Mouse (Mus musculus): ENCODE data around the gene Phyhd1.

Gene Phyhd1

DNA sequence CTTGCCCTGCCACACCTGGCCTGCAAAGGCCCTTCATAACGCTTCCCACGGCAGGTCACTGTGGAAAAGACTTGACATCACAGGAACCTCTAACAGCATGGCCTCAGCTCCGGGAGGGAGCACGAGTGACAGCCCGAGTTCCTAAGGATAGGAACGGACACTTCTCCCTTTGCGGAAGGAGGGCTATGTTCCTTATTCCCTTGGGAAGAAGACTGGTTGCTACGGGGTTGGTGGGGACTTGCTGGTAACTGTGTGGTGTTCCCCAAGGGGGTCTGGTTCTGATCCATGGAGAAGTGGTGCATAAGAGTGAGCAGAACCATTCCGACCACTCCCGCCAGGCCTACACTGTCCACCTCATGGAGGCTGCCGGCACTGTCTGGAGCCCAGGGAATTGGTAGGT, 14.7 kb downstream of the Phyhd1 start, which contains the start of gene Gm28038:
TSS of gene Gm28038 (plus strand) at position 301 of the 400 bp plus-strand sequence.
- in situ Hi-C loops (cut with MboI; ENCODE audit: unreplicated experiment in 2 of 2), result no loop called here

DNA sequence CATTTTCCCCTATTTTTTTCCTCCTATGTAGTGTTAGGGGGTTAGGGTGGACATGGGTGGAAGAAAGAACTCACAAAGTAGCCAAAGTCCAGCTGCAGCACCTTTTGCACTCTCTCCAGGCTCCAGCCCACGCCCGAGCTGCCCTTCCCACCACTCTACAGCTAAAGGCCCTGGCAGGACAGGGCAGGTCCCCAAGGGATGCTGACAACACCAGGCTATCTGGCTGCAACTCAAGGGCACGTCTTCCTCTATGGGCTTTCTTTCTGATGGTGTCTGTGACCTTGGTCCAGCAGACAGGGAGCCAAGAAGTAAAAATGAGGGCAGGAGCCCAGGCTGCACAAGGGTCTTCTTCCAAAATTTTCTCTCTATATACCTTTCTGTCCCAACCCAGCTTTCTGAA, 15.6 kb downstream of the Phyhd1 start:
- in situ Hi-C loops (cut with MboI; ENCODE audit: unreplicated experiment in 2 of 2), result no loop called here

DNA sequence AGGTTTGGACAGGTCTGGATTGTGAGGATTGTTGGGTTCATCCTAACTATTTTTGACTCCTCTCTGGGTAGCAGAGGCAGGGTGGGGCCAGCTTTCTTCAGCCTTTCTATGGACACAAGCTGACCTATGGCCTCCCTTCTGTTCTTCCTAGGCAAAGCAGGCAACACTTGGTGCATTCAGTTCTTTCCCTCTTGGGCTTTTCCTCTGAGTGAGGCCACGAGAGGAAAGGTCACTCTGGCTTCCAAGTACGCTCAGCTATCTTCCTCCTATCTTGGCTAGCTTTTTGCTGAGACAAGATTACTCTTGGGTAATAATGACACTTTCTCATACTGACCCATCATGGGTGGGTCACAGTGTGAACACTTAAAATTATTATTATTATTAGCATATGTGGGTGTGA, 17.2 kb downstream of the Phyhd1 start:
- in situ Hi-C loops (cut with MboI; ENCODE audit: unreplicated experiment in 2 of 2), result no loop called here

DNA sequence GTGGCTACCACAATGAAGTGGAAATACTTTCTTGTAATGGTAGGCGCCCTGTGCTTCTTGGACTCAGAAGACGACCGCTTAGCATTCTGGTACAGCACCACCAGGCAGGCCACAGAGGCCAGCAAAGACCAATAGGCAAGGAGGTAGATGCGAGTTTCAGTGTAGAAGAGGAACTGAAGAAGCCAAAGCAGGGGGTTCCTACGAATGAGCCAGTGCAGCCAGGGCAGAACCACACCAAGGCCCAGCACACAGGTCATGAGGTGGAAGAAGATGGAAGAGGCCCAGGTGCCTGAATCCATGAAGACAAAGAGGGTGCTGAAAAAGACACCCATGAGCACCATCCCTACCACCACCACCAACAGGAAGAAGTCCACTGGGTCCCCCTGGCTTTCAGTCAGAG, 19.0 kb downstream of the Phyhd1 start:
- in situ Hi-C loops (cut with MboI; ENCODE audit: unreplicated experiment in 2 of 2), result no loop called here

DNA sequence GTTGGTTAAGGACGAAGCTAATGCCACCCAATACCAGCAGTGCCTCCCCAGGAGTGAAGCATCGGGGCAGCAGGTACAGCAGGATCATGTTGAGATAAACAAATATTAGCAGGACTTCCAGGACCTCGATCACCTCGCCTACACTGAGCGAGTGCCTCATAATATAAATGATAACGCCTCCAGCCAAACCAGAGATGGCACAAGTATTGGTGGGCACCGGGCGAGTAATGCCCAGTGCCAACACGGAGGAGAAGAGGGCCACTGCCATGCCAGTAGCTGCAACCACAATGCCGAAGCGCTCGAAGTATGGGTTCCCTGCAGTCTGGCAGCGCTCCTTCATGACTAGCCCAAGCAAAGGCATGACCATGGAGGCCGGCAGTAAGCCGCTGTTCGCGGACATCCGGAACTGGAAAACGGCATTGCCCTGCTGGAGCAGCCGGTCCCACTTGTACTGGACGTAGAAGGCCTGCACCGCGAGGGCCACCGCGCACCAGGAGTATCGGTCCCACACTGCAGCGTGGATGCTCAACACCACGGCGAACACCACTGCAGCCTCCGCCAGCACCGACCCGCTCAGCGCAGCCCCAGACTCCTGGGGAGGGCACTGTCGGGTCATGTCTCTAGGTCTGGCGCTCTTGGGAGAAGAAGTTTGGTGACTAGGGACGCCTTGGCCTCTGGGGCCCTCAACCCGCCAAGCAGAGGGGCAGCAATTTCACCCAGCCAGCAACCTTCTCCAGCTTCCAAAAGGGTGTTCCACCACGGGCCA, 19.6 kb downstream of the Phyhd1 start:
- in situ Hi-C loops (cut with MboI; ENCODE audit: unreplicated experiment in 2 of 2), result no loop called here

DNA sequence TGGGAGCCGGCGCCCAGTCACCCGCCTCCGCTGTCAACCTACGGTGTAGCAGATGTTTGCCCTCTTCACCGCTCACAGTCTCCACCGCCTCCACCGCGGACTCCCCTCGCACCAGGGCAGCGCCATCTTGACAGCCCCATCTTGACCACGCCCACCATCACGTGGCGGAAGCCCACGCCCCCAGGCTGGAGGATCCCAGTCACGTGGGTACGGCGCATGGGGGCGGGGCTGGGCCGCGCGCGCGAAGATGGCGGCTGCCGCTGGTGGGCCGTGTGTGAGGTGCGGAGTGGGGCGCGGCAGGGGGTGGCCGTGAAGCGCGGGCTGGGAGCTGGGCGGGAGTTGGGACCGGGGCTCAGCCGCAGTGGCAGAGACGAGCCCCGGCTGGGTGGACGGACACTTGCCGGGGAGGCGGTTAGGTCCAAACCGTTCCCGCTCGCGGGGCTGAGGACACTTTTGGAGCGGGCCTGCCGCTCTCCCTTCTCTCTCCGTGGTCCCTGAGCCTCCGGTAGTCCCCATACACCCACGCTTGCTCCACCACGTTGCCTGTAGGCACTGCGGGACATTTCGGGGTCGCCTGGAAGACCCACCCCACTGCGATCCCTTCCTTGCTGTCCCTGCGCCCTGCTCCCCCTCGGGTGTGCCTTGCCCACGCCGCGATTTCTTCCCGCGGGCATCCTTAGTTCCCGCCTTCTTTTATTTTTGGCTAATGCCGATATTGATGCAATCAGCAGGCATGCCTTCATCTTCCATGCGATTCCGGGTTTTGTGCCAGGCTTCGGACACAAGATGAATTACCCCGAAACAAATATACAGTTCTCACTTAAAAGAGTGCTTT, 20.4 kb downstream of the Phyhd1 start, which contains the start of the genes Dolk and Nup188:
TSS of gene Dolk (minus strand) at position 143 of the 835 bp plus-strand sequence.
TSS of gene Nup188 (plus strand) at position 206 of the 835 bp plus-strand sequence.
- in situ Hi-C loops (cut with MboI; ENCODE audit: unreplicated experiment in 2 of 2), result no loop called here

DNA sequence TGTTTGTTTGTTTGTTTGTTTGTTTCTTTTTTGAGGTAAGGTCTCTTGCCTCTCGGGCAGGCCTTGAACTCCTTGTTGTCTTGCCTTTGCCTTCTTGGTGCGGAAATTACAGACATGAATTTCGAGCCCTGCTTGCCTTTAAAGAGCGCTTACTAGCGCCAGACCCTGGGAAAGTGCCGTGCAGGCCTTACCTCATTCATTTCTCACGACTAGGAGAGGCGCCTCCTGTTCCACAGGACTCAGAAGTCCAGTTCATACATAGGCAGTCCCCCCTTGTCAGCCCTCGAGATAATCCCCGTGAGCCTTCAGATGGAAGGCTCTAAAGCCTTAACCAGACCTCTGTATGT, 21.0 kb downstream of the Phyhd1 start:
- in situ Hi-C loops (cut with MboI; ENCODE audit: unreplicated experiment in 2 of 2), result no loop called here

DNA sequence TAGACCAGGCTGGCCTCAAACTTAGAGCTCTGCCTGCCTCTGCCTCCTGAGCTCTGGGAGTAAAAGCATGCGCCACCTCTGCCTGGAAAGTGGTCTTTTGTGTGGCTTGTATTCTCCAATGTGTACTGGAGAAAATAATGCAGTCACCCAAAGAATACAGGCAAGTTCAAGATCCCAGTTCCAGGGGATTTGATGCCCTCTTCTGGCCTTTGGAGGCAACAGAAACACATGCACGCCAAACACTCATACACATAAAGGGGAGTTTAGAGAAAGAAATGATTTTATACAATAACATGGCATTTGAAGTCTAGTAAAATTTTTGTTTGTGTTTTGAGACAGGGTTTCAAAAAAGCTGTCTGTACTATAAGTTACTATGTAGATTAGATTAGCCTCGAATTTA, 33.5 kb downstream of the Phyhd1 start:
- in situ Hi-C loops (cut with MboI; ENCODE audit: unreplicated experiment in 2 of 2), result no loop called here

DNA sequence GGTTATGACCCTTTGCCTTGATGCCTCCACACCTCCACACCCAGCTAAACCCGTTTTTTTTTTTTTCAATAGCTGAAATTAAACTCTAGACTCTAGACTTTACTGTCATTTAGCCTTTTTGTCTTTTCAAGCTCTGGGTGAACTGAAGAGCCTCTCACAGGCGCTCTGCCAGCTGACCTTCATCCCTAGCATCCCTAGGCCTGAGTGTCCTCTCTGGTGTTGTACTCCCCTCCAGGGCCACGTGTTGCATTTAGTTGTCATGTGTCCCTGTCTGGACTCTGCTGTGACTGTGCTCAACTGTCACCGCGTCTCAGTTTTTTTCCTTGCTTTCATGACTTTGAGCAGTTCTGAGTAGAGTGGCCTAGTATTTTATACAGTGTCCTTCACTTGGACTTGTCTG, 34.0 kb downstream of the Phyhd1 start:
- in situ Hi-C loops (cut with MboI; ENCODE audit: unreplicated experiment in 2 of 2), result loop anchor here in 1 of 2 experiments (25.0 kb wide), 1 partner anchor 1138 kb away; no protein-coding TSS in a partner anchor

DNA sequence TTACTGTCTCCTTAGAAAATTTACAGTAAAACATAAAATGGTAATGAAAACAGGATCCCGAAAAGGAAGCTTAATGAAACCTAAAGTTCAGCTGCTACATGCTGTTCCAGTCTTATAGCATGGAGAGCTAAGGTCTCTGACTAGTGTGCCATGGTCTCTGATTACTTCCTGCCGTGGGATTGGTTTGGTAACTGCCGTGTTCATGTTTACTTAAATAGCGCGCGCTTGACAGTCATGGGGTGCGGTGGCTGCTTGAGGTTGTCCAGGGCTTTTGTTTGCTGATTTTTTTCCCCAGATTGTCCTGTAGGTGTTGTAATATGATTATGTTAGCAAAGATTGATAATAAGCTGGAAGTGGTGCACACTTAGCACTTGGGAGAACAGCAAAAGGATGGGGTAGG, 40.1 kb downstream of the Phyhd1 start:
- in situ Hi-C loops (cut with MboI; ENCODE audit: unreplicated experiment in 2 of 2), result loop anchor here in 1 of 2 experiments (25.0 kb wide), 1 partner anchor 1144 kb away; no protein-coding TSS in a partner anchor

DNA sequence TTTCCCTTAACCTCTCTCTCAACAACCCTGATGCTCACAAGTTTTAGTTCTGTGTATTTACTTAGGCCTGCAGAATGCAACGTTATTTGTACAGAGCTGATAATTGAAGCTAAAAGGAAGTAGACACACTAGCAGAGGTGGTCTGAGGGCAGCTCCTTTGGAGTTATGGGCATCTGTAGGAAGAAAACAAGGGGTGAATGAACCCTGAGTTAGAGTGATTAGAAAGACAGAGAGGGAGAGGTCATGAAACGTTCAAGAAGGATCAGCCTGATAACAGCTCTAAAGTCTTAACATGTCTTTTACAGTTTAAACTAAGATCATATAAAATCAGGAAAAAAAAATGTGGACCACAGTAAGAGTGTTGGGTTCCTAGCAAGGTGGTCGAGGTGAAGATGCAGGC, 43.3 kb downstream of the Phyhd1 start:
- in situ Hi-C loops (cut with MboI; ENCODE audit: unreplicated experiment in 2 of 2), result loop anchor here in 1 of 2 experiments (25.0 kb wide), 1 partner anchor 1147 kb away; no protein-coding TSS in a partner anchor

DNA sequence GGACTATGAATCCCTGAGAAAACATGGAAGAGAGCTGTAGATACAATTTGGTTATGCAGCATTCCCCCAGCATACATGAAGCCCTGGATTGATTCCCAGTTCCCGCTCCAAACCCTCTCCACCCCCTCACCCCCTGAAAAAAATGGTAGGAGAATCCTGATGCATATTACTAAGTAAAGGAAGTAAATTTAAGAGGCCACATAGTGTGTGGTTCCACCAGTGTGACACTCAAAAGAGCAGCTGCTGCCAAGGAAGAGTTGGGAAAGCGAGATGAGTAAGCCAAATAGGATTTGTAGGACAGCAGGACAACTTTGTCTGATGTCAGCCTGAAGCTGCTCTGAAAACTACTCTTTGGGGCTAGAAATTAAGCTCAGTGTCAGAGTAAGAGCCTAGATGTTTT, 45.5 kb downstream of the Phyhd1 start:
- in situ Hi-C loops (cut with MboI; ENCODE audit: unreplicated experiment in 2 of 2), result loop anchor here in 1 of 2 experiments (25.0 kb wide), 1 partner anchor 1149 kb away; no protein-coding TSS in a partner anchor

DNA sequence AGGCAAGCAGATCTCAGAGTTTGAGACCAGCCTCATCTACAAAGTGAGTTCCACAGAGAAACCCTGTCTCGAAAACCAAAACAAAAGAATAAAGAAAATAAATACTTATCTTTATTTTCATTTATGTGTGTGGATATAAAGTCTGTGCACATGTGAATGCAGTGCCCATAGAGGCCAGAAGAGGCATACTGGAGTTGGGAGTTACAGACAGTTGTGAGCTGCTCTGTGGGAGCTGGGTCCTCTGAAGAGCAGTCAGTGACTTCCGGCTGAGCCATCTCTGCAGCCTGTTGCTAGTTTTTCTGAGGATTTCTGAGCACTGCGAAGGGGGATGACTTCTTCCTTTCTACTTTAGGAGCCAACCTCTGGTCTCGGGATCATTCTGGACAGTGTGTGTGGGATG, 50.1 kb downstream of the Phyhd1 start:
- in situ Hi-C loops (cut with MboI; ENCODE audit: unreplicated experiment in 2 of 2), result loop anchor here in 1 of 2 experiments (25.0 kb wide), 1 partner anchor 1154 kb away; no protein-coding TSS in a partner anchor

DNA sequence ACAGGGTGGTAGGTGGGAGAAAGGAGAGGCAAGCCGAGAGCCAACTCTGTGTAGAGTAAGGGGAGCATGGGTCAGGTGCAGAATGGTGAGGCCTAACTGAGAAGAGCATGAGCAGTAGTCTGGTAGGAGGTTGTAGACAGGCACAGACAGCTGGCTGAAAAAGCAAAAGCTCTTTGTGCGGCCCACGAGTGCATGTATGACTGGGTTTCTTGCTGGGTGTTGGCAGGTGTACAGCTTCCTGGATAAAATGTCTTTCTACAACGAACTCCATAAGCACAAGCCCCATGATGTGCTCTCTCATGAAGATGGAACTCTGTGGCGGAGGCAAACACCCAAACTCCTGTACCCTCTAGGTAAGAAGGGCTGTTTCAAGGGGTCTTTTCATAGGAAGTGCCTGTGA, 51.0 kb downstream of the Phyhd1 start:
- in situ Hi-C loops (cut with MboI; ENCODE audit: unreplicated experiment in 2 of 2), result loop anchor here in 1 of 2 experiments (25.0 kb wide), 1 partner anchor 1155 kb away; no protein-coding TSS in a partner anchor

DNA sequence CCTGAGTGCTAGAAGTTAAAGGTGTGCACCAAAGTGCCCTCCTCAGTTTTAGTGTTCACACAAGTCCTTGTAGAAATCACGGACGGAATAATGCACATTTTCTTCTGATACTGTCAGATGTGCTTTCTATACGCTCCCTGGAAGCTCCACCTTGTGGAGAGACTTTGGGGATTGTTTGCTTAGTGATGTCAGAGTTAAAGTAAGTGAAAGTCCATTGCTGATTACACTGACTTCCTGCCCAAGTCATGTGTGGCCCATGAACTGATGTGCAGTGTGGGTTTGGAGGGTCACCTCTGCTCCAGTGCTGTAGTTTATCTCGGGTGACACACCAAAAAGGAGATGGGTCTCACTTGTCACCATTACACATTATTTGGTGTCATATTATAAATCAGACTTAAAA, 53.3 kb downstream of the Phyhd1 start:
- in situ Hi-C loops (cut with MboI; ENCODE audit: unreplicated experiment in 2 of 2), result loop anchor here in 1 of 2 experiments (25.0 kb wide), 1 partner anchor 1157 kb away; no protein-coding TSS in a partner anchor

DNA sequence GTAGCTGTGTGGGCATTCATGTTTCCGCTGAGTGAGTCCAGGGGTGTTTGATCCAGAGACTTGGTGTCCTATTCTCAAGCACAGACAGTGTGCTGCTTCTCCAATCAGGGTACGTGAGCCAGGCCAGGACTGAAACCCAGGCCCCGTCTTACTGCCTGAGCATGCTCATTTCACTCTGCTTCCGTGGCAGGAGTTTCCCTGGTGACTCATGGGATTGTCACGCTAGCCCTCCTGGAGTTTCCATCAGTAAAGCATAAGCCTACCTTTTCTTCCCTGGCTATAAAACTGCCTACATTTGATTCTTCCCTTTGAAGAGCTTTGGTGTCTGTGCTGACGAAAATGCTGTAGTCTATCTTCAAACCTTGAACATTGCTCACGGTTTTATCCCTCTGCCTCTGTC, 57.1 kb downstream of the Phyhd1 start:
- in situ Hi-C loops (cut with MboI; ENCODE audit: unreplicated experiment in 2 of 2), result loop anchor here in 1 of 2 experiments (25.0 kb wide), 1 partner anchor 1161 kb away; no protein-coding TSS in a partner anchor

DNA sequence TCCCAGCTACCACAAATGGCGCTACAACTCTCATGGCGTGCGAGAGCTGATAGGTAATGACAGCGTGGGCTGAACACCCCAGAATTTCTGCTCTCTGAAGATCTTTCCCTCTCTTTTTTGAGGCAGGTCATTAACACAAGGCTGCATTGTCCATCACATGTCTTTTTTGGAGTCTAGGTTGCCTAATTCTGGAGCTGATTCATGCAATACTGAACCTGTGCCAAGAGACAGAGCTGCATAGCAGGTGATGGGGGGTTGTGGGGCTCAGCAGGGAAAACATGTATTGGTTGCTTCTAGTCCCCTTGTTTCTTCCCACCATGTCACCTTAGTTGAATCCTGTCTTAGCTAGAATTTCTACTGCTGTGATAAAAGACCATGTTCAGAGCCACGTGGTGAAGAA, 59.3 kb downstream of the Phyhd1 start:
- in situ Hi-C loops (cut with MboI; ENCODE audit: unreplicated experiment in 2 of 2), result no loop called here

DNA sequence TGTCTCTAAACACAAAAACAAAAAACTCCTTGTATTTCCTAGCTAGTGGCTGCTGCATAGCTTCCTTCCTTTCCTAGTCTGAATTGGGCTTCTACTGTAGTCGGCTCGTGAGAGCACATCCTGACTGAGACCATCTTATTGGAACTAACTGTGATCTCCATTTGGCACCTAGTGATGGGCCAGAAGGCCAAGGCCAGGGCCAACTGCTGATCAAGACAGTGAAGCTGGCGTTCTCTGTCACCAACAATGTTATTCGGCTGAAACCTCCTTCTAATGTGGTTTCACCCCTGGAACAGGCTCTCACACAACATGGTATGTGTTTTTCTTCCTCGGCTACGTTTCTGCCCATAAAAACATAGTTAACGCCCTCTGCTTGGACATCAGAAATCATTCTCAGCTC, 61.3 kb downstream of the Phyhd1 start:
- in situ Hi-C loops (cut with MboI; ENCODE audit: unreplicated experiment in 2 of 2), result no loop called here

DNA sequence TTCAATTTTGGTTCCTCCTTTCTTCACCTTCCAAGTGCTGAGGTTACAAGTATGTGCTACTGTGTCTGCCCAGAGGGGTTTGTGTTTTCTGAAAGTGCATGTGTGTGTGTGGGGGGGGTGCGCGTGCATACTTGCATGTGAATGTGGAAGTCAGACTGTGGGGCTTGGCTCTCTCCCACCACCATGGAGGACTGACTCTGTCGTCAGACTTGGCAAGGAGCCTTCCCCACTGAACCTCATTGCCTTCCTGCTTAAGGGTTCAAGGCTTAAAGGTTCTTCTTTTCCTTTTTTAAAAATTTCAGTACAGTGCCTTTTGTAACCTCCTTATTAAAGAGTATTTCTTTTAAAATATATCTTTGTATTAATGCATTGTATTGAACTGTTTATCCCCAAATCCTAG, 62.8 kb downstream of the Phyhd1 start:
- in situ Hi-C loops (cut with MboI; ENCODE audit: unreplicated experiment in 2 of 2), result no loop called here
